Mouse (Mus musculus): ENCODE results near the gene Agtr1a.

Agtr1a gene

GRCm38 (mm10) chr13:30362048-30362447, 25.8 kb downstream of the Agtr1a start:
- DNase-seq (ENCODE audit: low spot score in 2 of 2) = peak in 1 of 2 experiments; percentile 15

- no peak for DNase-seq (ENCODE audit: low spot score in 2 of 2)
These were observed 27.9 kb downstream of the Agtr1a start for GRCm38 (mm10) chr13:30364097-30364625.

DNA sequence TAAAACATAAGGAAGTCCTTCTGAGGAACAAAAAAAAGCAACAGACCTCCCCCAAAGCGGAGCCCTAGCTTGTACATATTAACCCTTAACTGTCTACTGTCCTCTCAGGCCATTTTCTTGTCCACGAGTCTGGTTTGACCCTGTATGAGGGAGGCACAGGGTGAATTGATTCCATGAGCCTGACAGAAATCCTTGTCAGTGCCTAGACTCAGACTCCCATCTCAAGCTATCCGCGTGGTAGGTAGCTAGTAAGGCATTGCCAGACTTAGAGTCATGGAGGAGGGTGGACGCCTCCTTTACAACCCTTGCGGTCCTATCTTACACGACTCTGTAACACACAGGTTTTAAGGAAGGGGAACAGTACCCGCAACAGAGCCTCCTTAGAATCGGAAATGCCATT, 28.5 kb downstream of the Agtr1a start:
- DNase-seq (ENCODE audit: low spot score in 2 of 2) = no peak

GRCm38 (mm10) chr13:30365378-30365777, 29.1 kb downstream of the Agtr1a start:
- no peak for DNase-seq (ENCODE audit: low spot score in 2 of 2)

GRCm38 (mm10) chr13:30368116-30368515, 31.9 kb downstream of the Agtr1a start:
- DNase-seq (ENCODE audit: low spot score in 2 of 2) = no peak

DNA sequence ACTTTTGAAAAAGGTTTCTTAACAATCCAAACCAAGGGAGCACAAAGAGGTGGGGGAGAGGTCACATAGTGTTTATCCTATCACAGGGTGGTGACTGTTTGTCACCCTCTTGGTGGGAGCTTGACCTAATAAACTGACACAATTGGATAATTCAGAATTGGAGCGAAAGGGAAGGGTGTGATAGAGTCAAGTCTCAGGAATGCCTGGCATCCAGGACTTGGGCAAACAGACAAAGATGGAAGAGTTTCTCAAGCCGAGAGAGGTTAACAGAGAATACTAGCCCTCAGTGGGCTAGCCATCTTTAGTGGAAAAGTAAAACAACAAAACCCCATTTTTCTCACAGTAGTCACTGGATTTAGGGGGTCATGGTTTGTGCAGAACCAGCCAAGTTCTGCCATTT, 32.5 kb downstream of the Agtr1a start:
- no peak for DNase-seq (ENCODE audit: low spot score in 2 of 2)

DNA sequence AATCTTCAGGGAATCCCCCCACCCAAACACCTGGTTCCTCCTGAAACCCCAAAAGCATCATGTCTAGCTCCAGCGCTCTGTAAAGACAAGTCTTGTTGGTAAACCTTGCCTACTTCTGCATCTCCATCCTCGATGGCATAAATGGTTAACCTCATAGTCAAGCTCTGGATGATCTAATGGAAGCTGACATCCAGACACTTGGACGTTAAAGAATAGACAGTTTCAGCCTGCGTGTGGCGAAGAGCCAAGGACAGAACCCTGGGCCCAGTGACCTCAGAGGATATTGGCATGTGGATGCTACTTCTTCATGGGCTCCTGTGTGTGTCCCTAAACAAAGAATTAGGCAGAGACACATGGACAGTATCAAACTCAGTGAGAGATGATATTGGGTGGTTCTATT, 42.6 kb downstream of the Agtr1a start:
- DNase-seq (ENCODE audit: low spot score in 2 of 2) = no peak

- DNase-seq (ENCODE audit: low spot score in 2 of 2) = no peak
These were observed 48.9 kb downstream of the Agtr1a start for GRCm38 (mm10) chr13:30385183-30385582.

DNA sequence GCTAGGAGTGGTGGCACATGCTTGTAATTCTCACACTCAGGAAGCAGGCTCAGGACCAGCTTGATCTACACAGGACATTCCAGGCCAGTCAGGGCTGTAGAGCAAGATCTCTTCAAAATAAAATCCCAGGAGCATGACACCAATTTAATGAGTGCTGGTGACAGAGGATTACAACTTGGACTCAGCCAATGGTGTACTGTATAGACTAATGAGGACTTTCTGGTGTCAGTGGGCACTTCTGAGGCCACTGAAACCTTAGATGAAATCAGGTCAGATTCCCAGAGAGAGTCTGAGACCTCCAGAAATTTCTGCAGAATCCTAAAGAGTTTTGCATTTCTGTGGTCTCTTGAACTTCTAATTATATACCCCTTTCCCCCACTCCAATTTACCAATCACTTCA, 57.9 kb downstream of the Agtr1a start:
- no peak for DNase-seq (ENCODE audit: low spot score in 2 of 2)

DNA sequence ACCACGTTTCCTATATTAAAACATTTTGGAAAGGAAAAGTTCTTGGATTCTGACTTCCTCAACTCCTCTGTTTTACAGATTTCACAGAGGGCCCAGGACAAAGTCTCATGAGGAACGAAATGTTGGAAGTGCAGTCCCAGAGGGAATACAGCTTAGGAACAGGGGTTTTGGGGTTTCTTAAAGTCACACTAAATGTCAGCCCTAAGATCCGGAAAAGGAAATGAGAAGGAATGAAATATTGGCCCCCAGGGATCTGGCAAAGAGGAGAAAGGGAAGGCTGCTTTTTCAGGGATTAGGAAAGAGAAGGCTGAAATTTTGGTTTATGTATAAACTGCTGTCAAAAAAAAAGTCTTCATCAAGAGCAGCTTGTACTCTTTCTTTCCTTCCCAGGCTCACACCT, 60.2 kb downstream of the Agtr1a start:
- no peak for DNase-seq (ENCODE audit: low spot score in 2 of 2)

DNA sequence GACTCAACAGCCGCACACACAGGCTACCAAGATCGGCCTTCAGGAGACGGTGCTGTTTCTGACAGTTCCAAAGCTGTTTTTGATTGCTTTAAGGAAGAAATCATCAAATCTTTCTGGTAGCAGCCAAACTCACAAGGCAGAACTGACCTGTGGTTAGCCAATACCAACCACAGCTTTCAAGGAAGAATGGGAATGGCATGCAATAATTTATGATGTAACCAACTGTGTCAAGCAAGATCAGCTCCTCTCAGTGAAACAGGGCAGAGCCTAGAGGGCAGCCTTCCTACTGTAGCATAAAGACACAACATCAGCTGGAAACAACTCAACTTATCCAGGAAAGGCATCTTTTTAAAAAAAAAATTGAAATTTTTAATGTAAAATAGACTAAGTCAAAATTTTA, 62.6 kb downstream of the Agtr1a start:
- peak in 1 of 2 experiments; percentile 15 for DNase-seq (ENCODE audit: low spot score in 2 of 2)

DNA sequence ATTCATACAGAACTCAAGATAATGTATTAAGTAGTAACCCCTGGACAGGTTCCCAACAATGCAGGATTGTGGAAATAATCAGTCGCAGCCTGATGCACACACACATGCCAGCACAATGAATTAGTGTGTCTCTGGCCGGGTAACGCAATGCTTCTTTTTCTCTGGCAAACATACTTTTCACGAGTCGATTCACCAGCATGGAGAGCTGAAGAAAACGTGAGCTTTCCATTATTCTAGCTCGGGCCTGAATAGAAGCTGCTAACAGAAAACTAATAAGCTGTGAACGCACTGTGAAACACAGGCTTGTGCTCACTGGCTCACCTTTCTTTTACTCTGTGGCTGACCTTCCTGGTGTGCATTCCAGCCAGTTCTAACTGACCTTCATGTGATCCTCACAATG, 64.4 kb downstream of the Agtr1a start:
- DNase-seq (ENCODE audit: low spot score in 2 of 2) = peak in 1 of 2 experiments; percentile 19

DNA sequence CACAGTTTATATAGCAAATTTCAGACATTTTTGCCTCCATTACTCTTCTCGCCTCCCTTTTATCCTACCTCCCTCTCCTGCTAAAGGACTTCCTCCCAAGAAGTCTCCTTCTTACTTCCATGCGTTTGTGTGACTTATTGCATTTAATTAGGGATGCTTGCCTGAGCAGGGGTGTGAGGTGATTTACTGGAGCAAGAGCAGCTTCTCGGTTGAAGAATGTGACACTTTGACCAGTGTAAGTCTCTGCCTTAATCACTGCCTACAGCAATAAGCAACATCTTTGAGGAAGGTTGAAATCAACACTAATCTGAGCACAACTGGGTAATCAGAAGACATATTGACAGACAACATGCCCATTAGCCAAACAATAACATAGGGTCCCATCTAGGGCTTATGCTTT, 67.6 kb downstream of the Agtr1a start:
- DNase-seq (ENCODE audit: low spot score in 2 of 2) = no peak

- DNase-seq (ENCODE audit: low spot score in 2 of 2) = no peak
These were observed 82.4 kb downstream of the Agtr1a start for GRCm38 (mm10) chr13:30418611-30419010.

- DNase-seq (ENCODE audit: low spot score in 2 of 2) = no peak
These were observed 90.8 kb downstream of the Agtr1a start for GRCm38 (mm10) chr13:30427008-30427407.

- DNase-seq (ENCODE audit: low spot score in 2 of 2) = no peak
These were observed 91.2 kb downstream of the Agtr1a start for GRCm38 (mm10) chr13:30427436-30427835.

Measured in spleen, postnatal 4 days (tissue).